Mouse (Mus musculus) Patski (cell line): ENCODE measurements around the gene Il15ra. TPM values are rescaled to one million over a fixed set of nuclear protein-coding genes. Genes with fewer than 3 reads are reported as not detected.

Source experiments
- ATAC-seq: fragments of 100-300 bp; one replicate; pipeline ENCODE4 v1.8.0; 2021
- CTCF ChIA-PET: fragments of 350-600 bp; sonication (Branson Sonifier 250); formaldehyde crosslinking; loops from one replicate; lab custom pipeline; 2022; ENCODE audit warnings: inconsistent platforms; lab: Charles Lee
- POLR2A ChIA-PET: fragments of 350-600 bp; sonication (Branson Sonifier 250); formaldehyde crosslinking; loops from one replicate; lab custom pipeline; 2022; ENCODE audit warnings: antibody characterized with exemption, inconsistent platforms; lab: Charles Lee
- DNase-seq: peaks from one replicate; pipeline ENCODE4 v3.0.0-alpha.2; 2011; ENCODE audit warnings: low read depth, low spot score
- H3K27me3 ChIP-seq: fragments of 371-371 bp; one replicate; pipeline ENCODE4 v1.5.1; 2021
- CTCF ChIP-seq: fragments of 100-300 bp; IDR thresholded peaks from one replicate; pipeline ENCODE4 v1.5.1; 2021
- in situ Hi-C: fragments of 300-500 bp; cut with MboI; formaldehyde crosslinking; loops from 3 replicates; pipeline ENCODE4 v1.11.1; 2018; ENCODE audit warnings: low pct_unique_long_range_greater_than_20kb, mixed read lengths
- polyA plus RNA-seq: library from polyadenylated mRNA; unstranded; gene quantifications from one replicate; pipeline ENCODE4 v1.2.3, GENCODE M21; 2021

The Il15ra gene
- 0.91 TPM for polyA plus RNA-seq

DNA sequence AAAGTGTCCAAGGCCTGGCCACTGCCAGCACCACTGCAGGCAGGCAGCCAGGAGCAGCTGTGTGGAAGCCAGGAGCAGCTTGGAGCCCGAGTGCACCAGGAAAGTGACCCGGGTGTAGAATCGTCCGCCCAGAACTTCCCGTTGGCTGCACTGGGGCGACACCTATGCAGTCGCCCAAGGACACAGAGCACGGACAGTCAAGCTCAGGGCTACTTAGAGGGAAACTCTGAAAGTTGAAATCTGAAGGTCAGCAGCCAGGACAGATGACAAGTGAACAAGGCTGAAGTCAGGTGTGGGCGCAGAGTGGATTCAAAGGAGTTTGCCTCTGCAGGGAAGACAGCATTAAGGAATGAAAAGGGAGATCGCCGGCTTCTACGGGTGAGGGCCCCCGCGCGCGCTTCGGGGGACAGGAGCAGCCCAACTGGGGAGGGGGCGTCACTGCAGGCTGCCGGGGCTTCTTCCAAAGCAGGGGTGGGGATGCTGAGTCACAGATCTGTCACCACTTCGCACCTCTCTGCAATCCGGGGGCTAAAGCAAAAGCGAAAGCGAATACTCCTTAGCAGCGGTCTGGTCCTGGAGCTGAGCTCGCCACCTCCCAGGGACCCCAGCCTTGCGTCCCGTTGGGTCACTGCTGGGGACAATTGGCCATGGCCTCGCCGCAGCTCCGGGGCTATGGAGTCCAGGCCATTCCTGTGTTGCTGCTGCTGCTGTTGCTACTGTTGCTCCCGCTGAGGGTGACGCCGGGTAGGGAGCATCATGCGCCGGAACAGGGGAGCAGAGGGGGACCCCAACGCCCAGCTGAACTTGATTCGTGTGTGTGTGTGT is at the start of gene Il15ra:
Gene Il15ra (plus strand): TSS at position 90 of the 825 bp plus-strand sequence.
- ATAC-seq: peak; percentile 66
- ChIA-PET CTCF (interaction anchor here (1.5 kb wide), 1 partner anchor 18 kb away, joined by 3 read pairs; no protein-coding TSS in a partner anchor), POLR2A (no interaction called here)

DNA sequence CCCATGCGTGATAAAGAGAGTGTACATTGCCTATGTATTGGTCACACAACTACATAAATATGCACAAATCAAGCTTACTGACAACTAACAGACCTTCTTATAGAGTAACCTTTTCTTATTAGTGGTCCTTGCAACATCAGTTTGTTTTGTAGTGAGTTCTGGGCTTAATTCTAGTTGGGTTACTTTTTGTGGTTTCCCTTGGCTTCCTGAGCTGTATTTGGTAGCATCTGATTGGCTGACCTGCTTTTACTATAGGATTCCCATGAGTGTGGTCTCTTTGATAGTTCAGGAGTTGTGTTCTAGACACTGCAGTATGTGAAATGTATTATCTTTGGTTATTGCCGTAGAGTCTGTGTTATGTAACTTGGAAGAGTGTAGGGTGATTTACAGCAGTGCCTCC is 47.5 kb upstream of the Il15ra start:
- H3K27me3 ChIP-seq: peaks cover 15% of the 10 kb centered on the region
- in situ Hi-C loops: no loop called here
- no peak for ATAC-seq
- ChIA-PET POLR2A (no interaction called here), CTCF (no interaction called here)
- DNase-seq: no peak
- no peak for TF ChIP-seq CTCF

More for the DNA sequence above, at the start of gene Il15ra:
- peaks cover 16% of the 10 kb centered on the region for H3K27me3 ChIP-seq
- in situ Hi-C loops: no loop called here
- DNase-seq: no peak
- no peak for TF ChIP-seq CTCF

DNA sequence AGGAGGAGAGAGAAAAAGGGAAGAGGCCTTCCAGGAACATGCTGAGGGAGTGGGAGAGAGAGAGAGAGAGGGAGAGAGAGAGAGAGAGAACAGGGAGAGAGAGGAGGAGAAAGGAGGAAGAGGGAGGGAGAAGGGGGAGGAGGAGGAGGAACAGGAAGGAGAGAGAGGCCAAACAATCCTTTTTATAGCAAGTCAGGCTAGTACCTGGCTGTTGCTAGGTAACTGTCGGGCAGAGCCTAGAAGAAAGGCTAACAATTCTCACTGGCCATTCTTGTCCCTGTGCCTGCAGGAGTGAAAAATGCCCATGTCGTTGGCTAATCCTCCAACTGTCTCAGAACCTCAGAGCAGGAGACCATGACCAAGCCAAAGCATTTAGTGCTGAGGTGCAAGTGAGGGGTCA is 45.8 kb upstream of the Il15ra start:
- ChIA-PET POLR2A (interaction anchor here (0.6 kb wide), 1 partner anchor 39 kb away, joined by 3 read pairs; no protein-coding TSS in a partner anchor), CTCF (no interaction called here)
- in situ Hi-C loops: no loop called here
- H3K27me3 ChIP-seq: peaks cover 15% of the 10 kb centered on the region
- no peak for TF ChIP-seq CTCF
- ATAC-seq: no peak
- no peak for DNase-seq

DNA sequence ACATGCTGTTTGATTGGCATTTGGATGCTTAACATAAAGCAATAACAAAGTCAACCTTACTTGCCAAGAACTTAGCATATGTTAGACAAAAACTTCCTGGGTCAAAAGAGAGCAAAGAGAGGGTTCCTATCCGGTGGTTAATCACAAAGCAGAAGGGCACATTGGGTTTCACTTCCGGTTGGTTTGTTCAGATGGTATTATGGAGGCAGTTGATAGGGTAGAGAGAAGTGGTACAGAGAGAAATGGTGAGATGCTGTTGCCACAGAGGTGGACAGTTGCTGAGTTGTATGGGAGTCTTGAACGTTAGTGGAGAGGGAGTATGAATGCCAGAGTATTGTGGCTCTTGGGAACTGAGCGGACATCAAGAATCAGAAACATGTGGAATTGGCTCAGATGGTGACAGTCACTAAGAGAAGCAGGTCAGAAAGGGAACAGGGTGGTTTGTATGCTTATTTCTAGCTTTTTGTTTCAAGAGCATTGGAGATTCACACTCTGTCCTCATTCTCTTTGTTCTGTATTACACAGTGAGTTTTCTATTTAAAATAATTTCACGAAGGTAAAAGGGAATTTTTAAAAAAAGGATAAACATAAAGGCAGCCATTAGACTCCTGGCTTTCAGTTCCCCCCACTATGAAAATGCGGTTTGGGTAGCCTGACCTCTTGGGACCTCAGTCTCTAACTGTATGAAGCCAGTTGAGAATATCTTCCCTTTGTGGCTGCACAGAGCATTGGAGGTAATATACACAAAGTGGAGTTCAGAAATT is 42.8 kb upstream of the Il15ra start:
- TF ChIP-seq CTCF: no peak
- in situ Hi-C loops: no loop called here
- DNase-seq: no peak
- ChIA-PET CTCF (no interaction called here), POLR2A (no interaction called here)
- no peak for ATAC-seq
- peaks cover 20% of the 10 kb centered on the region for H3K27me3 ChIP-seq

DNA sequence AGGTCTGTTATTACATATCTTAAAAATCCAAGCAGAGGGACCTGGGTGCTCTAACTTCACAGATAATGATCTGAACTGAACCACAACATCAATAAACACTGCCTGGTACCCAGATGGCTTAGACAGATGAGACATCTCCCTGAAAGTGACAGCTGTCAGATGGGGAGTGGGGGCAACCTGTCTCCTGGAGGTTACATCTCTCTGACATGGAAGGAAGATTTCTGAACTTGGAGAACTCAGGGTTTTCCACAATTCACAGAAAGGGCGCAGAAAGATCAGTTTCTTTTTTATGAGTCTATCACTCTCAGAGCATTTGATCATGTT is 42.2 kb upstream of the Il15ra start:
- in situ Hi-C loops: no loop called here
- DNase-seq: no peak
- POLR2A ChIA-PET: no interaction called here
- no peak for ATAC-seq
- TF ChIP-seq CTCF: no peak
- H3K27me3 ChIP-seq: peaks cover 14% of the 10 kb centered on the region
- CTCF ChIA-PET: no interaction called here

DNA sequence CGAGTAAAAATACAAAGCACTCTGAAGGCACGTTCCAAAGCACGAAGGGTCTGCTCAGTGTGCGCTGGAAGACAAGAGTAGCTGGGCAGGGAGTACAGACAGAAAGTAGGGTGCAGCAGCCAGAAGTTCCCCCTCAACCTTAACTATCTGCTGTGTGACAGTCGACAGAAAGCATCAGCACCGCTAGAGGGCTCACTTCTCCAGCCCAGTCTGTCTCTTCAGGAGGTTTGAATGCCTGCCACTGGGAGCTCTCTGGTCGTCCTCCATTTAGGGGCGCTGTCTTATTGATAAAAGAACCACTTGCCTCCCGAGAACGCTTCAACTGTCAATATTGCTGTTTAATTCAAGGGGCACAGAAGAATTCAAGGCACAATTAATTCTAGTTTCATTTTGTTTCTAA is 41.1 kb upstream of the Il15ra start:
- in situ Hi-C loops: no loop called here
- POLR2A ChIA-PET: no interaction called here
- ATAC-seq (peak; percentile 91), DNase-seq (no peak)
- H3K27me3 ChIP-seq: peaks cover 11% of the 10 kb centered on the region
- peak; percentile 83 for TF ChIP-seq CTCF
- CTCF ChIA-PET: interaction anchor here (0.9 to 1.2 kb wide), 6 partner anchors 9 to 212 kb away, joined by 3 to 5 read pairs (median 4); no protein-coding TSS in a partner anchor

DNA sequence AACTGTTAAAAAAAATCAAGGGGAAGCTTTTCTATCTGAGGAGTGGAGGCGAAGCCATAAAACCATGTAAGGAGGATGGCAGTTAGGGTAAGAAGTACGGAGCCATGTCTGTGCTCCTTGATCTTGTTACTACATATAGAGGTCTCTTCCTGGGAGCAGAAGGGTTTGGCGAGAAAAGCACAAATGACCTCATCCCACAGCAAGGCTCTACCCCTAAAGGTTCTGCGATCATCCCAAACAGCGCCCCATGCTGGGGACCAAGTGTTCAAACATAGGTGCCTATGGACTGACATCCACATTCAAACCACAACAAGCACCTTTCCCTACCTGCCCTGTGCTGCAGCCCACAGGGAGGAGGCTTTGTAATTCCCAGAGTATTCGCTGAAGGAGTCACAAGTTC is 40.7 kb upstream of the Il15ra start:
- ChIA-PET POLR2A (no interaction called here), CTCF (interaction anchor here (0.9 to 1.2 kb wide), 6 partner anchors 9 to 212 kb away, joined by 3 to 5 read pairs (median 4); no protein-coding TSS in a partner anchor)
- TF ChIP-seq CTCF: no peak
- H3K27me3 ChIP-seq: peaks cover 11% of the 10 kb centered on the region
- in situ Hi-C loops: no loop called here
- DNase-seq (no peak), ATAC-seq (peak; percentile 26)

DNA sequence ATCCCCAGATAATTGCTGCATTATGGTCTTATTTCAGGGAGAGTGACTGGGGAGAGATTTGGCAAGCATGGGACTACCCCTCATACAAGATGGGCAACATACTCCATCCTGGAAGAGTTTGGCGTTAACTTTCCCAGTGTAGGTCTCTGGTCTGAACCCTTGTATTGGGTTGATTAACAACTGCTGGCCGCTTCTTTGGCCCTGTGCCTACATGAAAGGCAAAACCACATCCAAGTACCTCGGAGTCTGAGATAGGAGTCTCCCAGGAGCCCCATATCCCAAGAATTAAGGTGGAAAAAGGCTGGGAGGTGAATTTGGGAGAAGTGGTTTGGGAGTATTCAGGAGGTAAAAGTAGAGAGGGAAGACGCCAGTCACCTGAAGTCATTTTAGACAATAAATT is 40.3 kb upstream of the Il15ra start:
- DNase-seq (no peak), ATAC-seq (no peak)
- peaks cover 11% of the 10 kb centered on the region for H3K27me3 ChIP-seq
- ChIA-PET POLR2A (no interaction called here), CTCF (interaction anchor here (0.9 to 1.9 kb wide), 4 partner anchors 10 to 33 kb away, joined by 3 to 5 read pairs (median 4); no protein-coding TSS in a partner anchor)
- TF ChIP-seq CTCF: no peak
- in situ Hi-C loops: no loop called here

DNA sequence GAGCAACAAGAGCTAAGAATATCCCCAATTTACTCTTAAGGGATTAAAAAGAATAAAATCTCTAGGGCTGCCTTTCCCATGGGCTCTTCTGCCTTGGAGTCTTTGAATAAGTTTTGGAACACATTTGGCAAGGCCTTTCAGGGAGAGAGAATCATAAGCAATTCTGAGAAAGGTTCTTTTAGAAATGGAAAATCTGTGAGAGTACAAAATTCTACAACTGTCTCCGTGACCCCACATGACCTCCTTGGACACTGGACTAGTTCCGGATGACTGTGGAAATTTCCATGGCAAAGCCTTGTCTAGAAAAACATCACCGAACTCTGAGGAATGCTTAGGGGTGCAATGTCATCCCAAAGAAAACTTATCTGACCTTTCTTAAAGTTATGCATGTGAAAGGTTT is 39.8 kb upstream of the Il15ra start:
- TF ChIP-seq CTCF: no peak
- ChIA-PET POLR2A (no interaction called here), CTCF (interaction anchor here (1.9 kb wide), 1 partner anchor 14 kb away, joined by 5 read pairs; no protein-coding TSS in a partner anchor)
- H3K27me3 ChIP-seq: peaks cover 14% of the 10 kb centered on the region
- DNase-seq (no peak), ATAC-seq (no peak)
- in situ Hi-C loops: no loop called here

DNA sequence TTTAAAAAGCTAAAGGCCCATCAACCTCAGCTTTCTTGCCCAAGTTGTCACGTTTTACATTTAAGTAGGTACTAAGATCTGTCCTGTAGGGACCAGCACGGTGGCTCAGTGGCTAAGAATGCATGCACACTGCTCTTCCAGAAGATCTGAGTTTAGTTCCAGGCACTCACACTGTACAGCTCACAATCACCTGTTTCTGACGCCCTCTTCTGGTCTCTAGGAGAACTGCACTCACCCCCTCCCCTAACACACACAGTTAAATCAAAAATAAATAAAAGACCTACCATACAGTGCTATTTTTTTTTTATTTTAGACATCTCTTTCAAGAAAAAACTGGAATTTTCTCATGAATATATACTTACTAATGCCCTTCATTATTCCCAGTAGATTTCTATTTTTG is 32.9 kb upstream of the Il15ra start:
- POLR2A ChIA-PET: no interaction called here
- in situ Hi-C loops: no loop called here
- TF ChIP-seq CTCF: peak; percentile 45
- peaks cover 33% of the 10 kb centered on the region for H3K27me3 ChIP-seq
- no peak for ATAC-seq
- CTCF ChIA-PET: interaction anchor here (1.8 kb wide), 1 partner anchor 16 kb away, joined by 4 read pairs; no protein-coding TSS in a partner anchor
- no peak for DNase-seq
